ENCODE assay signal across 8 mouse cellular contexts in the genomic region with DNA sequence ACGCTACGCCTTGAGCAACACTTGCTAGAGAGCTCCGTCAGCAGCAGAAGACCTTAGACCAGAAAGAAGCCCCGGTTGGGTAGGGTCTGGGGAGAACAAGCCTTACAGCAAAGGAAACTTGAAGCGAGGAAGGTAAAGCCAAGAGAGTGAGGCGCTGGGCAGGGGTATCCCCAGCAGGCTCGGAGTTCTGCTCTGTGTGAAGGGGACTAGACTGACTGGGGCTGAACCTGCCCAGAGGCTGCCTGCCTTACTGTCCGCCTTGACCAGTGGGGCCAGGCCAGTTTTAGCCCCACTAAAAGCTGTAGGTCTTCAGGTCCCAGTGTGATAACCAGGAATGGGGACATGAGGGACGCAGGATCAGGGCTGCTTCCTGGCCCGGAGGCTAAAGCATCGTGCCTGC. TPM values are rescaled to one million over a fixed set of nuclear protein-coding genes. Genes with fewer than 3 reads are reported as not detected.
DNase-seq lines count a peak whose midpoint lies in the region; ATAC-seq and TF ChIP-seq lines count a peak whose summit lies in the region.

A gene (plus strand): TSS at position 69 of the 400 bp plus-strand sequence.

- peak within 1 kb of the TSS; percentile 73 for H3K4me3 ChIP-seq in lung, embryonic 16.5 days (ENCODE audit: low read length)
- peak within 1 kb of the TSS; percentile 28 for H3K4me3 ChIP-seq in limb, embryonic 11.5 days (ENCODE audit: low read depth, low read length)
- H3K4me3 ChIP-seq in neural tube, embryonic 14.5 days (ENCODE audit: low read depth, low read length), result peak within 1 kb of the TSS; percentile 73

- peaks cover 42% of the 10 kb centered on the region for H3K4me1 ChIP-seq in lung, embryonic 16.5 days (replicated peaks; ENCODE audit: control insufficient read depth, insufficient read depth, low read length)
- peaks cover 14% of the 10 kb centered on the region for H3K4me1 ChIP-seq in limb, embryonic 11.5 days (ENCODE audit: control insufficient read depth, insufficient read depth, low read length)
- H3K4me1 ChIP-seq in neural tube, embryonic 14.5 days (ENCODE audit: control insufficient read depth, insufficient read depth, low read length), result peaks cover 28% of the 10 kb centered on the region

- TF ChIP-seq CTCF in brain, embryonic 14.5 days (IDR thresholded peaks at IDR 0.05; ENCODE audit: borderline replicate concordance, extremely low read depth, insufficient read depth, insufficient read length), result no peak

- H3K27ac ChIP-seq in lung, embryonic 16.5 days (ENCODE audit: low read length), result peak within 1 kb of the TSS; percentile 34
- no peak within 1 kb of the TSS for H3K27ac ChIP-seq in limb, embryonic 11.5 days (replicated peaks; ENCODE audit: low read depth, low read length)
- no peak within 1 kb of the TSS for H3K27ac ChIP-seq in neural tube, embryonic 14.5 days (ENCODE audit: low read depth, low read length)

- no peak for TF ChIP-seq POLR2A in brain, embryonic 14.5 days (IDR thresholded peaks at IDR 0.05; ENCODE audit: borderline replicate concordance, extremely low read depth, insufficient read depth, insufficient read length, poor library complexity, severe bottlenecking)

- no peak for ATAC-seq in lung, embryonic 16.5 days (ENCODE audit: low read depth)
- no peak for ATAC-seq in granulocyte monocyte progenitor cell, adult 5-6 weeks (replicated peaks; ENCODE audit: poor library complexity, severe bottlenecking)
- ATAC-seq in limb, embryonic 11.5 days (ENCODE audit: insufficient number of reproducible peaks, low FRiP score, low TSS enrichment, low read depth), result no peak
- ATAC-seq in neural tube, embryonic 14.5 days (ENCODE audit: low read depth), result no peak

- DNase-seq in lung, postnatal 14 days, result no peak
- no peak for DNase-seq in brain, embryonic 14.5 days (ENCODE audit: low read depth)
- no peak for DNase-seq in limb, embryonic 11.5 days (ENCODE audit: low spot score)
- DNase-seq in right cerebral cortex, postnatal 25 days, result no peak
- DNase-seq in layer of hippocampus, postnatal 14 days (ENCODE audit: low spot score in 2 of 2), result no peak

- H3K36me3 ChIP-seq in lung, embryonic 16.5 days (ENCODE audit: control insufficient read depth, insufficient read depth, low read length), result 0 out of 2 replicates have a peak, but pooled peaks cover 3% of the 10 kb centered on the region
- no peaks in the 10 kb centered on the region for H3K36me3 ChIP-seq in limb, embryonic 11.5 days (ENCODE audit: control insufficient read depth, insufficient read depth, low read length)
- H3K36me3 ChIP-seq in neural tube, embryonic 14.5 days (ENCODE audit: control insufficient read depth, insufficient read depth, low read length), result peaks cover 5% of the 10 kb centered on the region; the same call in 1 of the 2 replicates

- WGBS in lung, embryonic 16.5 days, result 36% methylated on average over 11 of the region's 11 CpGs
- 26% methylated on average over 11 of the region's 11 CpGs for WGBS in limb, embryonic 11.5 days
- WGBS in neural tube, embryonic 14.5 days, result 28% methylated on average over 11 of the region's 11 CpGs

- H3K4me2 ChIP-seq in lung, embryonic 16.5 days (ENCODE audit: low read depth, low read length), result peak within 1 kb of the TSS; percentile 92
- peak within 1 kb of the TSS; percentile 67 for H3K4me2 ChIP-seq in limb, embryonic 11.5 days (ENCODE audit: low read depth, severe bottlenecking)
- H3K4me2 ChIP-seq in neural tube, embryonic 14.5 days (ENCODE audit: low read depth, low read length), result peak within 1 kb of the TSS; percentile 91

- peak within 1 kb of the TSS; percentile 57 for H3K9ac ChIP-seq in lung, embryonic 16.5 days (ENCODE audit: low read length)
- H3K9ac ChIP-seq in limb, embryonic 11.5 days (ENCODE audit: low read length), result peak within 1 kb of the TSS; percentile 40
- H3K9ac ChIP-seq in neural tube, embryonic 14.5 days (replicated peaks; ENCODE audit: low read depth, low read length), result no peak within 1 kb of the TSS

- H3K27me3 ChIP-seq in lung, embryonic 16.5 days (ENCODE audit: control insufficient read depth, insufficient read depth, low read depth, low read length), result peaks cover 3% of the 10 kb centered on the region
- no peaks in the 10 kb centered on the region for H3K27me3 ChIP-seq in limb, embryonic 11.5 days (ENCODE audit: control insufficient read depth, insufficient read depth, low read length)
- no peaks in the 10 kb centered on the region for H3K27me3 ChIP-seq in neural tube, embryonic 14.5 days (ENCODE audit: control insufficient read depth, insufficient read depth, low read length)

- no peaks in the 10 kb centered on the region for H3K9me3 ChIP-seq in lung, embryonic 16.5 days (ENCODE audit: control insufficient read depth, low read length)
- no peaks in the 10 kb centered on the region for H3K9me3 ChIP-seq in limb, embryonic 11.5 days (ENCODE audit: control insufficient read depth, low read length)
- H3K9me3 ChIP-seq in neural tube, embryonic 14.5 days (ENCODE audit: control insufficient read depth, low read length), result no peaks in the 10 kb centered on the region

RNA-seq across cellular contexts. Expression of the gene that starts here (rescaled TPM):
- polyA plus RNA-seq in lung, embryonic 16.5 days (2015; fragmentation: Nextera tagmentation; extraction: Ambion mirVana), result 30.8 and 34.3 TPM in 2 replicates
- polyA plus RNA-seq in brain, embryonic 14.5 days (2012; rRNA removed), result 60.9 and 70.5 TPM in 2 replicates
- total RNA-seq in granulocyte monocyte progenitor cell, adult 5-6 weeks (2014; fragmentation: Nextera tagmentation), result 127 and 197 TPM in 2 replicates
- total RNA-seq in granulocyte monocyte progenitor cell, adult 5-6 weeks (2017), result 38.8 and 60.4 TPM in 2 replicates
- 66.5 and 69.4 TPM in 2 replicates for polyA plus RNA-seq in limb, embryonic 11.5 days (2014; fragmentation: Nextera tagmentation; extraction: Ambion mirVana)
- polyA plus RNA-seq in neural tube, embryonic 14.5 days (2014; fragmentation: Nextera tagmentation; extraction: Ambion mirVana), result 11.9 and 13.3 TPM in 2 replicates
- 1 to 10 TPM; 4.1 to 6.6 TPM for total RNA-seq in layer of hippocampus, postnatal 14 days (2021)

Comparison
In these comparisons a context has a peak if more than half of its experiments do, and no peak if none do; other contexts are left out.
1. RNA of the gene that starts here (total RNA-seq): 38.8 to 197 TPM in granulocyte monocyte progenitor cell, adult 5-6 weeks; 4.1 to 6.6 TPM in layer of hippocampus, postnatal 14 days; every median in the first group is over 4 times any median in the second.
2. Peak in every context shown above with its lines, with median percentiles within 50 percentile points of each other: H3K4me2 ChIP-seq and H3K4me3 ChIP-seq.